Mouse (Mus musculus): Measurements from ENCODE around the gene Naxd.

- TF ChIP-seq FLI1 (IDR thresholded peaks at IDR 0.05; ENCODE audit: low read length) (no peak), GATA1 (IDR thresholded peaks at IDR 0.05; ENCODE audit: borderline replicate concordance, low read length) (no peak)
These were observed 49.8 kb downstream of the Naxd start for GRCm38 (mm10) chr8:11547063-11547462.

Measured in megakaryocyte, embryonic 14.5 days (primary cell).